Mouse (Mus musculus): ENCODE results near the gene Ogfod3. TPM values are rescaled to one million over a fixed set of nuclear protein-coding genes. Genes with fewer than 3 reads are reported as not detected.

The Ogfod3 gene
- polyA plus RNA-seq, 1 experiment from 2014 or later: 14.9 TPM

DNA sequence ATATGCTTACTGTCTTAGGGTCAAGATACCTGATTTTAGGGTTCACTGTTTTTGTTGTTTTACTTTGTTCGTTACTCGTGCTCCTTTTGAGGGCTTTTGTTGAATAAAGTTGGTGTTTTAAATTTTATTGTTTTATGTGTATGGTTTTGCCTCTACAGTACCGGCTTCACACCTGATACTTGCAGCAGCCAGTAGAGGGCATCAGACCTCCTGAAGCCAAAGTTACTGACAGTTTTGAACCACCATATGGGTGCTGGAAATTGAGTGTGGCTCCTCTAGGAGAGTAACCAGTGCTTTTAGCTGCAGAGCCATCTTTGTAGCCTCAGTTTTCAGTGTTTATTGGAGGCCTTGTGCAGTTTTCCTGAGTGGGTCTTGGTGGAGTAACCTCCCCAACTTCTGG is 56.3 kb downstream of the Ogfod3 start:
- no peak for DNase-seq
- no peaks in the 10 kb centered on the region for H3K9me3 ChIP-seq (replicated peaks)
- no peaks in the 10 kb centered on the region for H3K36me3 ChIP-seq
- H3K9ac ChIP-seq: no peak overlapping the region
- 48% methylated on average over 3 of the region's 3 CpGs for WGBS (ENCODE audit: insufficient replicate concordance)
- no peak overlapping the region for H3K4me3 ChIP-seq (replicated peaks)
- no peaks in the 10 kb centered on the region for H3K27me3 ChIP-seq
- no peaks in the 10 kb centered on the region; the same call in 1 of the 2 replicates for H3K4me1 ChIP-seq (replicated peaks)
- no peak overlapping the region for H3K27ac ChIP-seq
- ATAC-seq (ENCODE audit: low read depth): no peak
- no peak overlapping the region for H3K4me2 ChIP-seq

- H3K4me2 ChIP-seq: no peak within 1 kb of the TSS
- no peaks in the 10 kb centered on the region; the same call in 1 of the 2 replicates for H3K4me1 ChIP-seq (replicated peaks)
- H3K27me3 ChIP-seq: no peaks in the 10 kb centered on the region
- H3K9ac ChIP-seq: no peak within 1 kb of the TSS
- H3K9me3 ChIP-seq (replicated peaks): no peaks in the 10 kb centered on the region
- ATAC-seq (ENCODE audit: low read depth) (no peak), DNase-seq (peak; percentile 28)
- no peak within 1 kb of the TSS for H3K27ac ChIP-seq
- H3K36me3 ChIP-seq: no peaks in the 10 kb centered on the region
- no peak within 1 kb of the TSS for H3K4me3 ChIP-seq (replicated peaks)
- 84% methylated on average over 22 of the region's 22 CpGs for WGBS (ENCODE audit: insufficient replicate concordance)
Measured at GRCm38 (mm10) chr11:121145865-121146264, 58.6 kb downstream of the Ogfod3 start, which contains the start of gene Tex19.1. Tex19.1 (plus strand) TSS chr11:121146143.

DNA sequence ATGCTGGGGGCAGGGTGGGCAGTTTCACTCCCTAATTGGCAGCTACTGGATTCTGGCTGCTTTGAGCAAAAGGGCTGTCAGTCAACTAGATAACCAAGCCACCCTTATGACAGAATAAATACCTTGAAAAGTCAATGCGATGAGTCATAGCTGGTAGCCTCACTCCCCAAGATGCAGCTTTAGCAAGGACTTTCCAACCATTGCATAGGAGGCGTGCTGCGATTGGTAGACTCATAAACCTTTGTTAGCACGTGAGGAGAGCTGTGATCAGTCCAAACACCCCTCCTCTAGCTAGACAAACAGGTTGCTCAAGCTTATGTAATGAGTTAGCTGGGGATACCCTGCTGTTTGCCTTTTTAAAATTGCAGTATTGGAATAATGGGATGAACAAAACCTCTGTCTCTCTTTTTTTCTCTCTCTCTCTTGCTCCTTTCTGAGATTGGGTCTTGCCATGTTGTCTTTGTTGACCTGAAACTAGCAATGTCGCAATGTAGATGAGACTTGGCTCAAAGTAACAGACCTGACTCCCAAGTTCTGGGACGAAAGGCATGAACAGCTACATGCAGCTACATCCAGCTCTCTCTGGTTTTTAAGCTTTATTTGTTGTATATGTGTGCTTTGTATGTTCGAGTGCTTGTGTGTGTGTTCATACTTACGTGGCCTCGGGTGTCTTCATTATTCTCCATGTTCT is 61.0 kb downstream of the Ogfod3 start:
- H3K27ac ChIP-seq: 0 out of 2 replicates have a peak overlapping the region, but pooled peaks have one; percentile 25
- 0 out of 2 replicates have a peak, but pooled peaks have one; percentile 32 for ATAC-seq (ENCODE audit: low read depth)

DNA sequence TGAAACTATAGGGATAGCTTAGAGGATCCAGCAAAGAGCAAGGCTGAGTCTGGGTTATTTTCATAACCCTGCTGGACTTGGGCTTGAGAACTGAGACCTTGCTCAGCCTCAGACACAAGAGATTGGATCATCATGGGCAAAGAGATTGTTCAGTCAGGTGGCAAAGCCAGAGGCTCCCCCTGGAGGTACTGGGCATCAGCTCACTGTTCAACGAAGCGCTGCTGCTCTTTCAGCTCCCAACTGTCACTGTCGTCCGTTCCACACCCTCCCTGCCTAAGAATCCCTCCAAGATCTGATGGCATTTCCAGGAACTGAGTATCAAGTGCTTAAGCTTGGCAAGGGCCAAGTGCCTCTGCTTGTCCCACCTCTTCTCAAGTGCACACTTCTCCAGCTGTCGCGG is 65.8 kb downstream of the Ogfod3 start:
- Histone ChIP-seq H3K4me2 (no peak overlapping the region), H3K9ac (no peak overlapping the region), H3K27ac (no peak overlapping the region), H3K36me3 (no peaks in the 10 kb centered on the region), H3K4me3 (replicated peaks) (no peak overlapping the region), H3K9me3 (replicated peaks) (no peaks in the 10 kb centered on the region), H3K4me1 (replicated peaks) (peaks cover 15% of the 10 kb centered on the region), H3K27me3 (no peaks in the 10 kb centered on the region)
- DNase-seq (no peak), ATAC-seq (ENCODE audit: low read depth) (no peak)
- 34% methylated on average over 6 of the region's 6 CpGs for WGBS (ENCODE audit: insufficient replicate concordance)

More for the DNA sequence above, 61.0 kb downstream of the Ogfod3 start:
- H3K36me3 ChIP-seq: no peaks in the 10 kb centered on the region
- peaks cover 13% of the 10 kb centered on the region for H3K4me1 ChIP-seq (replicated peaks)
- H3K9ac ChIP-seq: no peak overlapping the region
- H3K4me3 ChIP-seq (replicated peaks): no peak overlapping the region
- WGBS (ENCODE audit: insufficient replicate concordance): 61% methylated on average over 9 of the region's 9 CpGs
- no peak overlapping the region for H3K4me2 ChIP-seq
- DNase-seq: no peak
- H3K9me3 ChIP-seq (replicated peaks): no peaks in the 10 kb centered on the region
- H3K27me3 ChIP-seq: no peaks in the 10 kb centered on the region

GRCm38 (mm10) chr11:121137682-121138081 is 66.8 kb downstream of the Ogfod3 start:
- Histone ChIP-seq H3K4me2 (no peak overlapping the region), H3K9ac (no peak overlapping the region), H3K9me3 (replicated peaks) (no peaks in the 10 kb centered on the region), H3K27me3 (no peaks in the 10 kb centered on the region), H3K27ac (peak overlapping the region; percentile 37; the same call in 1 of the 2 replicates), H3K4me1 (replicated peaks) (peaks cover 15% of the 10 kb centered on the region), H3K36me3 (no peaks in the 10 kb centered on the region), H3K4me3 (replicated peaks) (no peak overlapping the region)
- DNase-seq: no peak
- ATAC-seq (ENCODE audit: low read depth): peak; percentile 58; the same call in 1 of the 2 replicates
- WGBS (ENCODE audit: insufficient replicate concordance): 66% methylated on average over 5 of the region's 5 CpGs

GRCm38 (mm10) chr11:121134600-121134999 is 69.9 kb downstream of the Ogfod3 start:
- Histone ChIP-seq H3K4me2 (no peak overlapping the region), H3K36me3 (no peaks in the 10 kb centered on the region), H3K9me3 (replicated peaks) (no peaks in the 10 kb centered on the region), H3K27me3 (no peaks in the 10 kb centered on the region), H3K27ac (no peak overlapping the region), H3K4me3 (replicated peaks) (no peak overlapping the region), H3K4me1 (replicated peaks) (peaks cover 12% of the 10 kb centered on the region), H3K9ac (no peak overlapping the region)
- WGBS (ENCODE audit: insufficient replicate concordance): 50% methylated on average over 1 of the region's 1 CpGs
- ATAC-seq (ENCODE audit: low read depth): no peak
- no peak for DNase-seq

DNA sequence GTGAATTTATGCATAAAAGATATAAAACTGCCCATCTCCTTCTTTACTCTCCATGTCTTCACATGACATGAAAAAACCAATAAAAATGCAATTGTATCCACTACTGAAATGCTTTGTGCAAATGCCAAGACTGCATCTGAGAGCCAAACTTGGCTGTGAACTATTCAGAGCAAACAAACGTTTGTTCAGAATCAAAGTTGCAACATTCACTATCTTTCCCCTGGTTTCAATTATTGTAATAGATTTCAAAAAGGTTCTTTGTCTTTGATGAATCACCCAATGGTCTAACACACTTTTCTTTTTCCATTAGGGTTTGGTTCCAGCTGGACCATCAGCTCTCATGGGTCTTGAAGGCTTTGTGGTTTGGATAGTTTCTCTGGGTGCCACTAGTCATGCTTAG is 74.9 kb downstream of the Ogfod3 start:
- Histone ChIP-seq H3K27ac (no peak overlapping the region), H3K4me3 (replicated peaks) (no peak overlapping the region), H3K9ac (no peak overlapping the region), H3K36me3 (no peaks in the 10 kb centered on the region), H3K9me3 (replicated peaks) (no peaks in the 10 kb centered on the region), H3K4me2 (no peak overlapping the region), H3K27me3 (no peaks in the 10 kb centered on the region), H3K4me1 (replicated peaks) (peaks cover 10% of the 10 kb centered on the region)
- ATAC-seq (ENCODE audit: low read depth): no peak
- DNase-seq: no peak
- 41% methylated on average over 1 of the region's 1 CpGs for WGBS (ENCODE audit: insufficient replicate concordance)

Other genes starting within 250 kb of the Ogfod3 start
- 36.8 and 46.3 TPM in 2 replicates for gene Csnk1d, start 213.4 kb downstream of the Ogfod3 start, polyA plus RNA-seq (2015; fragmentation: Nextera tagmentation; extraction: Ambion mirVana)
- gene Cd7, start 165.3 kb downstream of the Ogfod3 start, polyA plus RNA-seq (2015; fragmentation: Nextera tagmentation; extraction: Ambion mirVana): 0.39 and 0.53 TPM in 2 replicates
- gene Sectm1b, start 141.1 kb downstream of the Ogfod3 start, polyA plus RNA-seq (2015; fragmentation: Nextera tagmentation; extraction: Ambion mirVana): 0.09 and 0.33 TPM in 2 replicates
- 0.76 and 1.2 TPM in 2 replicates for gene Sectm1a, start 123.5 kb downstream of the Ogfod3 start, polyA plus RNA-seq (2015; fragmentation: Nextera tagmentation; extraction: Ambion mirVana)
- 0.08 and 0.12 TPM in 2 replicates for gene Tex19.2, start 86.0 kb downstream of the Ogfod3 start, polyA plus RNA-seq (2015; fragmentation: Nextera tagmentation; extraction: Ambion mirVana)
- gene Tex19.1, start 58.6 kb downstream of the Ogfod3 start, polyA plus RNA-seq (2015; fragmentation: Nextera tagmentation; extraction: Ambion mirVana): 0.09 and 0.19 TPM in 2 replicates
- not detected in 2 replicates for gene Uts2r, start 44.4 kb downstream of the Ogfod3 start, polyA plus RNA-seq (2015; fragmentation: Nextera tagmentation; extraction: Ambion mirVana)
- gene Hexdc, start 278 bp downstream of the Ogfod3 start, polyA plus RNA-seq (2015; fragmentation: Nextera tagmentation; extraction: Ambion mirVana): 2.2 and 2.4 TPM in 2 replicates
- gene Cybc1, start 24.6 kb upstream of the Ogfod3 start, polyA plus RNA-seq (2015; fragmentation: Nextera tagmentation; extraction: Ambion mirVana): 20.0 and 21.0 TPM in 2 replicates
- 101 and 117 TPM in 2 replicates for gene Narf, start 32.5 kb upstream of the Ogfod3 start, polyA plus RNA-seq (2015; fragmentation: Nextera tagmentation; extraction: Ambion mirVana)
- gene Foxk2, start 55.3 kb upstream of the Ogfod3 start, polyA plus RNA-seq (2015; fragmentation: Nextera tagmentation; extraction: Ambion mirVana): 3.4 and 3.9 TPM in 2 replicates
- gene Wdr45b, start 149.7 kb upstream of the Ogfod3 start, polyA plus RNA-seq (2015; fragmentation: Nextera tagmentation; extraction: Ambion mirVana): 21.8 and 23.2 TPM in 2 replicates
- 0.82 and 0.88 TPM in 2 replicates for gene Rab40b, start 183.5 kb upstream of the Ogfod3 start, polyA plus RNA-seq (2015; fragmentation: Nextera tagmentation; extraction: Ambion mirVana)
- 27.6 and 31.4 TPM in 2 replicates for gene Fn3krp, start 216.7 kb upstream of the Ogfod3 start, polyA plus RNA-seq (2015; fragmentation: Nextera tagmentation; extraction: Ambion mirVana)
- gene Fn3k, start 230.2 kb upstream of the Ogfod3 start, polyA plus RNA-seq (2015; fragmentation: Nextera tagmentation; extraction: Ambion mirVana): 40.6 and 42.7 TPM in 2 replicates
- 22.2 and 23.0 TPM in 2 replicates for gene Tbcd, start 247.2 kb upstream of the Ogfod3 start, polyA plus RNA-seq (2015; fragmentation: Nextera tagmentation; extraction: Ambion mirVana)